7 mouse cellular contexts compared by ENCODE assay signal in genomic region chr5:123058251-123059102, GRCm38 (mm10). TPM values are rescaled to one million over a fixed set of nuclear protein-coding genes. Genes with fewer than 3 reads are reported as not detected.
DNase-seq lines count a peak whose midpoint lies in the region; ATAC-seq and TF ChIP-seq lines count a peak whose summit lies in the region.

No protein-coding gene starts in this region.

- H3K4me2 ChIP-seq in lung, postnatal 0 days (replicated peaks; ENCODE audit: low read depth, low read length), result peak overlapping the region; percentile 40
- peak overlapping the region; percentile 53 for H3K4me2 ChIP-seq in limb, embryonic 12.5 days
- peak overlapping the region; percentile 37 for H3K4me2 ChIP-seq in stomach, embryonic 14.5 days (replicated peaks; ENCODE audit: low read depth, low read length)

- H3K9ac ChIP-seq in lung, postnatal 0 days (replicated peaks; ENCODE audit: low read depth), result no peak overlapping the region
- H3K9ac ChIP-seq in limb, embryonic 12.5 days (replicated peaks), result peak overlapping the region; percentile 42; the same call in 1 of the 2 replicates
- H3K9ac ChIP-seq in stomach, embryonic 14.5 days (replicated peaks; ENCODE audit: low read depth, low read length), result peak overlapping the region; percentile 4; the same call in 1 of the 2 replicates

- no peak for DNase-seq in lung, postnatal 0 days (ENCODE audit: low spot score)
- no peak for DNase-seq in lung, postnatal 25 days (ENCODE audit: low spot score)
- no peak for DNase-seq in right cerebral cortex, postnatal 25 days
- no peak for DNase-seq in frontal cortex, postnatal 14 days (ENCODE audit: low spot score in 2 of 2)

- 31% methylated on average over 16 of the region's 16 CpGs for WGBS in lung, postnatal 0 days
- 49% methylated on average over 16 of the region's 16 CpGs for WGBS in limb, embryonic 12.5 days
- 37% methylated on average over 16 of the region's 16 CpGs for WGBS in stomach, embryonic 14.5 days

- no peaks in the 10 kb centered on the region for H3K36me3 ChIP-seq in lung, postnatal 0 days (ENCODE audit: insufficient read depth, low read length)
- H3K36me3 ChIP-seq in erythroblast, embryonic 14.5 days (ENCODE audit: control insufficient read depth), result no peaks in the 10 kb centered on the region
- H3K36me3 ChIP-seq in limb, embryonic 12.5 days, result no peaks in the 10 kb centered on the region
- no peaks in the 10 kb centered on the region for H3K36me3 ChIP-seq in stomach, embryonic 14.5 days (ENCODE audit: control insufficient read depth, insufficient read depth, low read length)

- H3K27me3 ChIP-seq in lung, postnatal 0 days (replicated peaks; ENCODE audit: insufficient read depth, low read length), result no peaks in the 10 kb centered on the region
- H3K27me3 ChIP-seq in erythroblast, embryonic 14.5 days (ENCODE audit: control insufficient read depth), result no peaks in the 10 kb centered on the region
- no peaks in the 10 kb centered on the region for H3K27me3 ChIP-seq in limb, embryonic 12.5 days
- no peaks in the 10 kb centered on the region for H3K27me3 ChIP-seq in stomach, embryonic 14.5 days (ENCODE audit: control insufficient read depth, insufficient read depth, low read length)

- no peak for ATAC-seq in lung, postnatal 0 days
- no peak for ATAC-seq in limb, embryonic 12.5 days (ENCODE audit: insufficient number of reproducible peaks, insufficient read depth, low FRiP score, low TSS enrichment, low read depth)
- no peak for ATAC-seq in stomach, embryonic 14.5 days (ENCODE audit: insufficient number of reproducible peaks, insufficient read depth, low FRiP score, low read depth)

- TF ChIP-seq EP300 in lung, postnatal 0 days (IDR thresholded peaks at IDR 0.05), result no peak

- peak overlapping the region; percentile 36 for H3K4me3 ChIP-seq in lung, postnatal 0 days (ENCODE audit: low read depth, low read length)
- H3K4me3 ChIP-seq in erythroblast, embryonic 14.5 days (replicated peaks), result peak overlapping the region; percentile 69
- peak overlapping the region; percentile 38 for H3K4me3 ChIP-seq in limb, embryonic 12.5 days (replicated peaks)
- peak overlapping the region; percentile 21 for H3K4me3 ChIP-seq in stomach, embryonic 14.5 days (ENCODE audit: low read depth, low read length)

- peak overlapping the region; percentile 63 for H3K27ac ChIP-seq in lung, postnatal 0 days (ENCODE audit: low read length)
- 0 out of 2 replicates have a peak overlapping the region, but pooled peaks have one; percentile 25 for H3K27ac ChIP-seq in limb, embryonic 12.5 days
- H3K27ac ChIP-seq in stomach, embryonic 14.5 days (ENCODE audit: low read length), result peak overlapping the region; percentile 44; the same call in 1 of the 2 replicates

- H3K9me3 ChIP-seq in lung, postnatal 0 days (ENCODE audit: low read length), result no peaks in the 10 kb centered on the region
- H3K9me3 ChIP-seq in erythroblast, embryonic 14.5 days (ENCODE audit: control insufficient read depth, low read length), result peaks cover 2% of the 10 kb centered on the region; the same call in 1 of the 2 replicates
- no peaks in the 10 kb centered on the region for H3K9me3 ChIP-seq in limb, embryonic 12.5 days
- no peaks in the 10 kb centered on the region for H3K9me3 ChIP-seq in stomach, embryonic 14.5 days (ENCODE audit: control insufficient read depth, low read depth, low read length)

- peaks cover 4% of the 10 kb centered on the region; the same call in 1 of the 2 replicates for H3K4me1 ChIP-seq in lung, postnatal 0 days (ENCODE audit: insufficient read depth, low read depth, low read length)
- peaks cover 26% of the 10 kb centered on the region for H3K4me1 ChIP-seq in erythroblast, embryonic 14.5 days (ENCODE audit: control insufficient read depth)
- peaks cover 18% of the 10 kb centered on the region for H3K4me1 ChIP-seq in limb, embryonic 12.5 days (replicated peaks)
- H3K4me1 ChIP-seq in stomach, embryonic 14.5 days (ENCODE audit: control insufficient read depth, insufficient read depth, low read length), result 0 out of 2 replicates have a peak, but pooled peaks cover 9% of the 10 kb centered on the region

- TF ChIP-seq CTCF in lung, postnatal 0 days (IDR thresholded peaks at IDR 0.05), result no peak

RNA-seq across cellular contexts. Expression of gene Tmem120b, which starts 9.7 kb away (rescaled TPM):
- polyA plus RNA-seq in lung, postnatal 0 days (2015; fragmentation: Nextera tagmentation; extraction: Ambion mirVana), result 11.9 and 12.2 TPM in 2 replicates
- polyA plus RNA-seq in erythroblast, embryonic 14.5 days (2012), result 9.4 and 10.1 TPM in 2 replicates
- polyA plus RNA-seq in limb, embryonic 12.5 days (2016; fragmentation: Nextera tagmentation; extraction: Ambion mirVana), result 14.1 and 15.9 TPM in 2 replicates
- 9.0 and 9.3 TPM in 2 replicates for polyA plus RNA-seq in stomach, embryonic 14.5 days (2014; fragmentation: Nextera tagmentation; extraction: Ambion mirVana)

RNA-seq across cellular contexts. Expression of gene Morn3, which starts 11.7 kb away (rescaled TPM):
- 5.3 and 8.3 TPM in 2 replicates for polyA plus RNA-seq in lung, postnatal 0 days (2015; fragmentation: Nextera tagmentation; extraction: Ambion mirVana)
- not detected in 2 replicates for polyA plus RNA-seq in erythroblast, embryonic 14.5 days (2012)
- not detected in 2 replicates for polyA plus RNA-seq in limb, embryonic 12.5 days (2016; fragmentation: Nextera tagmentation; extraction: Ambion mirVana)
- not detected in 2 replicates for polyA plus RNA-seq in stomach, embryonic 14.5 days (2014; fragmentation: Nextera tagmentation; extraction: Ambion mirVana)

RNA-seq across cellular contexts. Expression of gene Orai1, which starts 43.6 kb away (rescaled TPM):
- polyA plus RNA-seq in lung, postnatal 0 days (2015; fragmentation: Nextera tagmentation; extraction: Ambion mirVana), result 54.7 and 55.2 TPM in 2 replicates
- polyA plus RNA-seq in erythroblast, embryonic 14.5 days (2012), result 0.88 and 1.4 TPM in 2 replicates
- polyA plus RNA-seq in limb, embryonic 12.5 days (2016; fragmentation: Nextera tagmentation; extraction: Ambion mirVana), result 14.3 and 14.6 TPM in 2 replicates
- 17.8 and 20.5 TPM in 2 replicates for polyA plus RNA-seq in stomach, embryonic 14.5 days (2014; fragmentation: Nextera tagmentation; extraction: Ambion mirVana)
